Mouse (Mus musculus) hematopoietic stem cell, adult 5-6 weeks (primary cell): ENCODE results near the gene Plekha4. TPM values are rescaled to one million over a fixed set of nuclear protein-coding genes. Genes with fewer than 3 reads are reported as not detected.
"Not testable (repeated sequence)": the region's sequence is repeated elsewhere in the genome, so short reads cannot be mapped to it uniquely, and the experiment has no call there.

Experiments used
- ATAC-seq, 2 experiments: fragments of 125-278 bp in 1 of 2; replicated peaks in 1 of 2; 2 replicates each; pipeline ENCODE4 v1.8.0; 2016 to 2017; ENCODE audit warnings: inconsistent platforms in 2 of 2, mild to moderate bottlenecking in 2 of 2, moderate number of reproducible peaks in 2 of 2, low read depth in 1 of 2, moderate TSS enrichment in 1 of 2; ENCODE audit not compliant: low FRiP score in 2 of 2, poor library complexity in 2 of 2, severe bottlenecking in 2 of 2, insufficient read depth in 1 of 2, low TSS enrichment in 1 of 2
- total RNA-seq: library from RNA; stranded (forward); fragments of 172-1452, 232-1000 nt; gene quantifications from 2 replicates; pipeline ENCODE4 v1.2.3, GENCODE M21; 2017

Plekha4 gene
- total RNA-seq, 1 experiment from 2014 or later: 3.1 TPM

- ATAC-seq: peak; percentile 24 to 34; a peak in 1 of 4 replicates
Observed at GRCm38 (mm10) chr7:45524841-45525621, 1.1 kb upstream of the Plekha4 start.

- no peak for ATAC-seq
Observed at GRCm38 (mm10) chr7:45526474-45527120, 467 bp downstream of the Plekha4 start.

- ATAC-seq: not testable (repeated sequence)
Observed at GRCm38 (mm10) chr7:45527169-45527568, 1.0 kb downstream of the Plekha4 start.

GRCm38 (mm10) chr7:45529461-45529860 lies 3.3 kb downstream of the Plekha4 start:
- peak in 1 of 2 experiments; percentile 8; a peak in 1 of 4 replicates for ATAC-seq

GRCm38 (mm10) chr7:45530643-45531042 lies 4.5 kb downstream of the Plekha4 start:
- no peak for ATAC-seq

GRCm38 (mm10) chr7:45535676-45536075 lies 9.5 kb downstream of the Plekha4 start:
- no peak for ATAC-seq

GRCm38 (mm10) chr7:45537602-45538001 lies 11.5 kb downstream of the Plekha4 start:
- no peak for ATAC-seq

GRCm38 (mm10) chr7:45538163-45539041 lies 12.3 kb downstream of the Plekha4 start:
- peak; percentile 32 to 51; a peak in 3 of 4 replicates for ATAC-seq

- ATAC-seq: no peak
Observed at GRCm38 (mm10) chr7:45539095-45539494, 13.0 kb downstream of the Plekha4 start.

- ATAC-seq: no peak
Observed at GRCm38 (mm10) chr7:45540213-45540612, 14.1 kb downstream of the Plekha4 start.

GRCm38 (mm10) chr7:45544525-45544924 lies 18.4 kb downstream of the Plekha4 start:
- ATAC-seq: no peak

GRCm38 (mm10) chr7:45549641-45550436 lies 23.7 kb downstream of the Plekha4 start:
- ATAC-seq: no peak

- no peak for ATAC-seq
Observed at GRCm38 (mm10) chr7:45550821-45551511, 24.8 kb downstream of the Plekha4 start.

GRCm38 (mm10) chr7:45551512-45551883 lies 25.4 kb downstream of the Plekha4 start:
- no peak for ATAC-seq

GRCm38 (mm10) chr7:45553519-45553918 lies 27.4 kb downstream of the Plekha4 start:
- ATAC-seq: no peak

- ATAC-seq: no peak
Observed at GRCm38 (mm10) chr7:45553990-45554389, 27.9 kb downstream of the Plekha4 start.

GRCm38 (mm10) chr7:45554744-45555143 lies 28.6 kb downstream of the Plekha4 start, which contains the start of gene Hsd17b14:
Gene Hsd17b14, plus strand, starts transcription at chr7:45554893.
- ATAC-seq: no peak
